Mouse (Mus musculus) MEL (cell line): ENCODE measurements around the gene Umad1. TPM values are rescaled to one million over a fixed set of nuclear protein-coding genes. Genes with fewer than 3 reads are reported as not detected.

Experiments used
- DNase-seq: peaks from one replicate; pipeline ENCODE4 v3.0.0; 2011; ENCODE audit warnings: low read depth, low spot score
- H3K27ac ChIP-seq: 2 replicates; pipeline ENCODE4 v1.5.1; 2012; ENCODE audit warnings: low read depth, mild to moderate bottlenecking, control low read depth, low read length, moderate library complexity; ENCODE audit not compliant: control insufficient read depth
- H3K27me3 ChIP-seq, 2 experiments: fragments of 150-350 bp in 1 of 2; sonication (generic) in 1 of 2; 2 replicates each; pipeline ENCODE4 v1.6.1; 2012; ENCODE audit warnings: low read length in 2 of 2, mild to moderate bottlenecking in 2 of 2, improper control_type of control experiment in 1 of 2, moderate library complexity in 1 of 2; ENCODE audit not compliant: insufficient read depth in 2 of 2, control insufficient read depth in 1 of 2
- H3K36me3 ChIP-seq, 2 experiments: 2 replicates each; pipeline ENCODE4 v1.6.1; 2012 to 2014; ENCODE audit warnings: low read length in 2 of 2, improper control_type of control experiment in 1 of 2, inconsistent platforms in 1 of 2, mild to moderate bottlenecking in 1 of 2; ENCODE audit not compliant: insufficient read depth in 2 of 2, control insufficient read depth in 1 of 2
- H3K4me1 ChIP-seq, 2 experiments: fragments of 150-350 bp in 1 of 2; sonication (generic) in 1 of 2; 2 replicates each; pipeline ENCODE4 v1.6.1; 2012; ENCODE audit warnings: low read length in 2 of 2, improper control_type of control experiment in 1 of 2, mild to moderate bottlenecking in 1 of 2; ENCODE audit not compliant: insufficient read depth in 2 of 2, control insufficient read depth in 1 of 2
- H3K4me3 ChIP-seq, 2 experiments: fragments of 150-350 bp in 1 of 2; sonication (generic) in 1 of 2; 2 replicates each; pipeline ENCODE4 v1.5.1; 2012; ENCODE audit warnings: low read depth in 2 of 2, low read length in 2 of 2, mild to moderate bottlenecking in 2 of 2, moderate library complexity in 2 of 2, control low read depth in 1 of 2, improper control_type of control experiment in 1 of 2; ENCODE audit not compliant: control insufficient read depth in 1 of 2, insufficient read depth in 1 of 2
- H3K79me2 ChIP-seq: 2 replicates; pipeline ENCODE4 v1.6.1; 2012; ENCODE audit warnings: mild to moderate bottlenecking, low read length, moderate library complexity; ENCODE audit not compliant: control insufficient read depth, poor library complexity, insufficient read depth
- H3K9ac ChIP-seq: 2 replicates; pipeline ENCODE4 v1.6.1; 2012; ENCODE audit warnings: low read depth, mild to moderate bottlenecking, control low read depth, low read length, moderate library complexity; ENCODE audit not compliant: control insufficient read depth, poor library complexity, severe bottlenecking
- H3K9me3 ChIP-seq: fragments of 150-350 bp; sonication (generic); replicated peaks from 2 replicates; pipeline ENCODE4 v1.6.1; 2012; ENCODE audit warnings: mild to moderate bottlenecking, low read length, improper control_type of control experiment, moderate library complexity; ENCODE audit not compliant: insufficient read depth
- CHD2 ChIP-seq: IDR thresholded peaks from 2 replicates; pipeline ENCODE4 v1.6.1; 2011; ENCODE audit warnings: low read length, improper control_type of control experiment
- EP300 ChIP-seq, 2 experiments: IDR thresholded peaks; 2 replicates each; pipeline ENCODE4 v1.6.1; 2011; ENCODE audit warnings: improper control_type of control experiment in 2 of 2, low read length in 2 of 2, low read depth in 1 of 2, mild to moderate bottlenecking in 1 of 2
- ETS1 ChIP-seq: IDR thresholded peaks from 2 replicates; pipeline ENCODE4 v1.6.1; 2012; ENCODE audit warnings: low read depth, mild to moderate bottlenecking, inconsistent platforms, low read length, improper control_type of control experiment, moderate library complexity
- GABPA ChIP-seq: IDR thresholded peaks from 2 replicates; pipeline ENCODE4 v1.6.1; 2012; ENCODE audit warnings: low read depth, mild to moderate bottlenecking, inconsistent platforms, low read length, improper control_type of control experiment, moderate library complexity
- GATA1 ChIP-seq: IDR thresholded peaks from 2 replicates; pipeline ENCODE4 v1.6.1; 2011; ENCODE audit warnings: low read depth, low read length, improper control_type of control experiment
- MAFK ChIP-seq: IDR thresholded peaks from 2 replicates; pipeline ENCODE4 v1.6.1; 2011; ENCODE audit warnings: low read depth, mild to moderate bottlenecking, low read length, improper control_type of control experiment, borderline replicate concordance
- MEF2A ChIP-seq: IDR thresholded peaks from 2 replicates; pipeline ENCODE4 v1.6.1; 2014; ENCODE audit warnings: low read depth, mild to moderate bottlenecking, inconsistent platforms, low read length, improper control_type of control experiment; ENCODE audit not compliant: poor library complexity, insufficient replicate concordance, severe bottlenecking; ENCODE audit errors: extremely low read depth
- NELFE ChIP-seq: IDR thresholded peaks from 2 replicates; pipeline ENCODE4 v1.6.1; 2011; ENCODE audit warnings: low read depth, low read length, improper control_type of control experiment
- NRF1 ChIP-seq: IDR thresholded peaks from 2 replicates; pipeline ENCODE4 v1.6.1; 2014; ENCODE audit warnings: low read depth, mild to moderate bottlenecking, inconsistent platforms, low read length, improper control_type of control experiment, moderate library complexity; ENCODE audit not compliant: poor library complexity, insufficient read depth, severe bottlenecking
- POLR2A ChIP-seq, 2 experiments: IDR thresholded peaks; 2 replicates each; pipeline ENCODE4 v1.6.1; 2011 to 2012; ENCODE audit warnings: low read length in 2 of 2, mild to moderate bottlenecking in 2 of 2, control low read depth in 1 of 2, improper control_type of control experiment in 1 of 2, low read depth in 1 of 2, moderate library complexity in 1 of 2; ENCODE audit not compliant: control insufficient read depth in 1 of 2, insufficient read depth in 1 of 2, poor library complexity in 1 of 2
- TAL1 ChIP-seq: IDR thresholded peaks from 2 replicates; pipeline ENCODE4 v1.6.1; 2012; ENCODE audit warnings: mild to moderate bottlenecking, inconsistent platforms, low read length, moderate library complexity, mixed read lengths
- TBP ChIP-seq: IDR thresholded peaks from 2 replicates; pipeline ENCODE4 v1.8.0; 2011; ENCODE audit warnings: low read depth, low read length, improper control_type of control experiment
- TCF12 ChIP-seq: IDR thresholded peaks from 2 replicates; pipeline ENCODE4 v1.6.1; 2014; ENCODE audit warnings: low read depth, mild to moderate bottlenecking, inconsistent platforms, low read length, improper control_type of control experiment, moderate library complexity
- UBTF ChIP-seq: IDR thresholded peaks from 2 replicates; pipeline ENCODE4 v1.6.1; 2012; ENCODE audit warnings: low read depth, mild to moderate bottlenecking, inconsistent platforms, low read length, improper control_type of control experiment, moderate library complexity, borderline replicate concordance; ENCODE audit not compliant: insufficient read depth
- USF2 ChIP-seq, 2 experiments: IDR thresholded peaks; 2 replicates each; pipeline ENCODE4 v1.6.1; 2011 to 2012; ENCODE audit warnings: improper control_type of control experiment in 2 of 2, low read length in 2 of 2, borderline replicate concordance in 1 of 2, inconsistent platforms in 1 of 2, low read depth in 1 of 2, mild to moderate bottlenecking in 1 of 2; ENCODE audit not compliant: insufficient read depth in 1 of 2
- polyA plus RNA-seq, 2 experiments: library from polyadenylated mRNA; stranded (reverse) in 1 of 2; unstranded in 1 of 2; fragments of >175 nt in 1 of 2; fragments of >200 nt in 1 of 2; gene quantifications; 2 replicates each; pipeline versions ENCODE4 v1.2.1 to v1.2.4; 2012; ENCODE audit warnings: low replicate concordance in 2 of 2, low read depth in 1 of 2; ENCODE audit not compliant: insufficient read length in 2 of 2, insufficient read depth in 1 of 2, missing spikeins in 1 of 2
- total RNA-seq: library from RNA; depleted of rRNA; stranded (reverse); fragments of 300-350 nt; gene quantifications from 2 replicates; pipeline ENCODE4 v1.2.3, GENCODE M21; 2012

The Umad1 gene
- total and polyA plus RNA-seq, 3 experiments, result 5.3 to 9.7 TPM; not detected in 1

DNA sequence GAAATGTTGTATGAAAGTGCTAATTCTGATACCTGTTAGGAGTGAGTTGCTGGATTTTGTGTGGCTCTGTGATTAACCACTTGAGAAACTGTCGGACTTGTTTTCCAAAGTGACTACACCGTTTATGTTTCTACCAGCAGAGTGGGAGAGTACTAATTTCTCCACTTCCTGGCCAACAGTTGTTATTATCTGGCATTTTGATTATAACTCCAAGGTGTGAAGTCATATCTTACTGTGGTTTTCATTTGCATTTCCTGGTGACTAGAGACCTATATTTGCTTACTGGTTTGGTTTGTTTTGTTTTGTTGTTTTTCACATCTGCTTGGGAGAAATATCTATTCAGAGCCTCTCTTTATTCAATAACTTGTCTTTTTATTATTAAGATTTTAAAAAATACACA lies 149.2 kb downstream of the Umad1 start:
- Histone ChIP-seq H3K4me3 (no peak overlapping the region), H3K4me1 (peaks cover 2 to 5% of the 10 kb centered on the region in 2 experiments; a peak in 1 of 4 replicates), H3K27me3 (no peaks in the 10 kb centered on the region), H3K36me3 (peaks cover 0 to 3% of the 10 kb centered on the region in 2 experiments; a peak in 2 of 4 replicates), H3K27ac (no peak overlapping the region), H3K9me3 (no peaks in the 10 kb centered on the region), H3K9ac (no peak overlapping the region), H3K79me2 (no peaks in the 10 kb centered on the region)
- no peak for DNase-seq
- TF ChIP-seq GABPA (no peak), NRF1 (no peak), ETS1 (no peak), EP300 (IDR thresholded peaks at IDR 0.05; ENCODE audit: low read depth in 1 of 2, low read length in 2 of 2) (no peak), TCF12 (no peak), MEF2A (no peak), TBP (no peak), GATA1 (no peak), CHD2 (no peak), NELFE (no peak), USF2 (IDR thresholded peaks at IDR 0.05; ENCODE audit: borderline replicate concordance in 1 of 2, insufficient read depth in 1 of 2, low read depth in 1 of 2, low read length in 2 of 2) (no peak), POLR2A (IDR thresholded peaks at IDR 0.05; ENCODE audit: control insufficient read depth in 1 of 2, insufficient read depth in 1 of 2, low read depth in 1 of 2, low read length in 2 of 2, poor library complexity in 1 of 2) (no peak), TAL1 (no peak)

DNA sequence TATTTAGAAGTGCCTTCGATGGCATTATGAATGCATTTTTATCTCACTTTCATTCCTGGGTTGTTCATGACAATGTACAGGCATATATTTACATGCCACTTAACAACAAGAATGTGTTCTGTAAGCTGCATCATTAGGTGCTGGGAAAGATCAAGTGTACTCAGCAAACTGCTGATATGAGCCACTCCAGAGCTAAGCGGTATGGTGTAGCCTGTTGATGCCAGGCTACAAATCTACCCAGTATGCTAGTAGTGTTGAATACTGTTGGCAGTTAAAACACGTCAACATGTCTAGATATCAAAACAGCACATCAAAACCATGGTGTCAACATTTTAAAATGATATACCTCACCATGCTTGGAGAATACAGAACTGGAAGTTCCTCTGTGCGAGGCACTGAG lies 150.8 kb downstream of the Umad1 start:
- Histone ChIP-seq H3K27me3 (no peaks in the 10 kb centered on the region), H3K4me1 (peaks cover 2 to 5% of the 10 kb centered on the region in 2 experiments; a peak in 1 of 4 replicates), H3K79me2 (no peaks in the 10 kb centered on the region), H3K9ac (no peak overlapping the region), H3K4me3 (no peak overlapping the region)
- DNase-seq, result no peak
- TF ChIP-seq UBTF (no peak), MAFK (no peak), USF2 (IDR thresholded peaks at IDR 0.05; ENCODE audit: borderline replicate concordance in 1 of 2, insufficient read depth in 1 of 2, low read depth in 1 of 2, low read length in 2 of 2) (no peak)
- TF ChIP-seq, all 39 proteins: peak for 0
- Histone ChIP-seq H3K27ac (no peak overlapping the region), H3K9me3 (no peaks in the 10 kb centered on the region), H3K36me3 (peaks cover 0 to 3% of the 10 kb centered on the region in 2 experiments; a peak in 2 of 4 replicates)
